Mouse (Mus musculus) adrenal gland, adult (tissue): ENCODE data around the gene Frmd4a.
A peak's percentile ranks its signal among the peaks of the same experiment; 100 is the strongest.

Experiments used
- DNase-seq, 2 experiments: peaks; one replicate each; pipeline ENCODE4 v3.0.0; 2022 to 2023; ENCODE audit warnings: low spot score in 1 of 2; ENCODE audit not compliant: inconsistent age in 2 of 2

Frmd4a gene

GRCm38 (mm10) chr2:4282777-4283176, 265.3 kb downstream of the Frmd4a start:
- no peak for DNase-seq

- no peak for DNase-seq
These were observed 268.3 kb downstream of the Frmd4a start for GRCm38 (mm10) chr2:4285693-4286291.

GRCm38 (mm10) chr2:4286390-4286901, 268.9 kb downstream of the Frmd4a start:
- peak; percentile 12 to 51 for DNase-seq

- DNase-seq = no peak
These were observed 273.0 kb downstream of the Frmd4a start for GRCm38 (mm10) chr2:4290475-4290874.

- no peak for DNase-seq
These were observed 273.6 kb downstream of the Frmd4a start for GRCm38 (mm10) chr2:4291100-4291499.

- no peak for DNase-seq
These were observed 274.2 kb downstream of the Frmd4a start for GRCm38 (mm10) chr2:4291671-4292070.

DNA sequence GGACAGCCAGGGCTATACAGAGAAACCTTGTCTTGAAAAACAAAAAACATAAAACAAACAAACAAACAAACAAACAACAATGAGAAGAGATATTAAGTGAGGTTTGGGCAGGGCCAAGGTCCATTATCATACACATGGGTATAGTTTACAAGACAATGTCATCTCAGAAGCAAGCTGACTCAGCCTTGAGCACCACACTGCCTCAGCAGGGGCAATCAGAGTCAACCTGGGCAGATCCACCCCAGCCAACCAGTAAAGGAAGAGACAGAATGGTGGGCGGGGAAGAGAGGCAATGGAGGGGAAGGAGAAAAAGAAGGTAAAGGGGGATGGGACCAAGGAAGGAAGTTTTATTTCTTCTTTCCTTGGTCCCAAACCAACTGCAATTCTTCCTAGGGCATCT, 276.2 kb downstream of the Frmd4a start:
- DNase-seq = no peak

DNA sequence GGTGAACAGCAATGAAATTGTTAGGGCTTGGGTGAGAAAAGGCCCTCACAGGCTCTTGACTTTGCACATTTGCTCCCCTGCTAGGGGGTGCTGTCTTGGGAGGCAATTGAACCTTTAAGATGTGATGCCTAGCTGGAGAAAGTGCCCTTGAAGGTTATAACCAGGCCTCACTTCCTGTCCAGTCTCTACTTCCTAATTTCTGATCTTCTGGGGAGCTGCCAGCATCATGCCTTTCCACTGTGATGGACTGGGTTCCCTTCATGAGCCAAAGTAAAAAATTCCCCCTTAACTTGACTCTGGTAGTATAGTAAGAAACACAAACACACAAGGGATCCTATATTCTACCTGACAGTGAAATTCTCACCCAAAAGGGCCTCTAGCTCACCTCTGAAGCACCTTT, 278.1 kb downstream of the Frmd4a start:
- no peak for DNase-seq

- no peak for DNase-seq
These were observed 279.4 kb downstream of the Frmd4a start for GRCm38 (mm10) chr2:4296881-4297280.

- no peak for DNase-seq
These were observed 281.1 kb downstream of the Frmd4a start for GRCm38 (mm10) chr2:4298325-4299215.

DNA sequence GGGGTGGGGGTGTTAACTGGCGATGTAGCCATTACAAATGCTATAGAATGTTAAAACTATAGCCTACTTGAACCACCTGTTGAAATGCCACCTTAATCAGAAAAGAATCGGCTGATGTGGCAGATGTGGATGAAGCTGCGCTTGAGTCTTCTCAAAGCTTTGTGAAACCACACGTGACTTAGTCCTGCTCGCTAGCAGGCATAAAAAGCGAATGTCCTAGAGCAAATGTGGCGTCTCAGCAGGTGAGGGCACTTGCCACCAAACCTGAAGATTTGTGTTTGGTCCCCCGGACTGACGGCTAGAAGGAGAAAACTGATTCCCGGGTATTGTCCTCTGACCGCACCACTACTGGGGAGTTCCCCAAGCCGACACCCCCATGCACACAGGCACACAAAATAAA, 282.1 kb downstream of the Frmd4a start:
- no peak for DNase-seq

- peak in 1 of 2 experiments; percentile 35 for DNase-seq
These were observed 282.9 kb downstream of the Frmd4a start for GRCm38 (mm10) chr2:4300383-4300811.

GRCm38 (mm10) chr2:4300816-4301215, 283.3 kb downstream of the Frmd4a start:
- peak in 1 of 2 experiments; percentile 30 for DNase-seq

- peak in 1 of 2 experiments; percentile 27 for DNase-seq
These were observed 283.7 kb downstream of the Frmd4a start for GRCm38 (mm10) chr2:4301256-4301655.

- DNase-seq = no peak
These were observed 284.2 kb downstream of the Frmd4a start for GRCm38 (mm10) chr2:4301692-4302091.

DNA sequence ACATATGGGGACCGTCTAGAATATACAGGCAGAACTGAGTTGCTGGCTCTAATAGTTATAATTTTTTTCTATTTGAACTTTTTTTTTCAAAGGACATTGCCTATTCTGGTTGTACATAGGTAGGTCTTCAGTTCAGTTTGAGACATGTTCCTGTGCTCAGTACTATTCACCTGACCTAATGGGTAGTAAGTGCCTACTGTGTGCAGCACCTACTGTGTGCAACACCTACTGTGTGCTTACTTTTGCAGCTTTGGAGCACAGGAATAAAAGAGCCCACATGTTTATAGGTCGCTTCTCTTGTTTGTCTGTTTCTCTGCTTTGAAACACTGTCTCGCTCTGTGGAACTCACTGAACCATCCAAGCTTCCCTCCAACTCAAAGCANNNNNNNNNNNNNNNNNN, 284.6 kb downstream of the Frmd4a start:
- no peak for DNase-seq

DNA sequence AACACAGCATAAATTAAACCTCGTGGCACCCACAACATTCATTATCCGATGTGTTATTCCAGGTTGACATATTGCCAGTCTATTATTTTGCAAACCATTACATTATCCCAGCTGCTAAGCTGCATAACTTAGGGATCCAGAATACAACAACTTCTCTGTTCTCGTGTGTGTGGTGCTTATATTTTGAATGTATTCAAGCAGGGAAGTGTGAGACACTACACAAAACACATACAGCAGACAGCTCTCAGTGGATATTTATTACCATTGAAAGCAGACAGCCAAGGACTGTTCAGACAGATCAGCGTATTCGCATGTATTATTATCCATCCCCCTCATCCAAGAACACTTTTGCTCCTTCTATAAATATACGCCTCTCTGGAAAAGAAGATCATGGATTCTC, 289.6 kb downstream of the Frmd4a start:
- no peak for DNase-seq

- no peak for DNase-seq
These were observed 297.0 kb downstream of the Frmd4a start for GRCm38 (mm10) chr2:4314545-4314944.

GRCm38 (mm10) chr2:4316589-4316988, 299.1 kb downstream of the Frmd4a start:
- peak in 1 of 2 experiments; percentile 36 for DNase-seq

DNA sequence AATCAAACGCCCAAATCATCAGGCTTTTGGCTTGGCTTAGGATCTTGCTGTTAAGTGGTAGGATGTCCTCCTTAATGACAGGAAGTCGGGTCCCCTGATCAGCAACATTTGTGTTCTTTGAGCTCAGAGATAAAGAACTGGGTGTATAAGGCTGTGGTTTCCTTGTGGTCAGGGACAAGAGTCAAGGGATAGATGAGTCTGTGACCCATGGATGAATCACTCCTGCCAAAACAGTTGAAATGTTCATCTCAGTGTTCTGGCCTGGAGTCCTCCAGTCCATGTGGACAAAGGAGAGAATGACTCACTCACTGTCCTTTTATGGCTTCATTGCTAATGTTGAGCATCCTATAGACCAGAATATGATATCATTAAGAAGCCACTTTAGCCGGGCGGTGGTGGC, 300.6 kb downstream of the Frmd4a start:
- peak; percentile 64 to 75 for DNase-seq

DNA sequence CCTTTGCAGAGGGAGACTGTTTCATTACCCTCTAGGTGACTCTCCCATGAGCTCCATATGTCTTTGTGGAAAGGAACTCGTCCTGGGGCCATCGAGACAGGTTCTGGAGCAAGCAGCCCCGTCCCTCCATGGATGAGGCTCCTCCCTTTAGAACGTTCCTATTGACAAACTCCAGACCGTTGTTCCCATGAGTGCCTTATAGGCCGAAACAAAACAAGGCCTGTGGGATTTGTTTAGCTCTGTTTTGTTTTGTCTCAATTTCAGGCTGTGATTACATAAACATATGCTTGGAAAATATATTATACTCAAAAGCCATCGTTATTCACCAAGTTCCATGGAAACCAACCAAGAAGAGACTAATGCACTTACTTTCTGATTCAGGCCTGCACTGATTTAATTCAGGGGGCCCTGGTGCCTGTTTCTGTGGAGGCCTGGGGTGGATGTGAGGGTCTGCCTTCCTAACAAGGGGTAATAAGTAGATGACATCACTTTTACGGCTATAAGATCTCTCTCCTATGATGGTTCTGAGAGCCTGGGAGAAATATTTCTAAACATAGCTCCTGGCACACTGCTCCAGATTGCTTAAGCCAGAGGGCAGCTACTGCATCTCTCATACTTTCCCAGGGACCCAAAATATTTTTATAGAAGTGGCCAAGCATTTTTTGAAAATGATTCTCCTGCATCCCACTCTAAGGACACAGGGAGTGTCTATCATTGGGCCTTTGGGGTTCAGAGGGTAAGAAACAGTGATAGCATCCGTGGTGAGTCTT, 308.9 kb downstream of the Frmd4a start:
- no peak for DNase-seq

DNA sequence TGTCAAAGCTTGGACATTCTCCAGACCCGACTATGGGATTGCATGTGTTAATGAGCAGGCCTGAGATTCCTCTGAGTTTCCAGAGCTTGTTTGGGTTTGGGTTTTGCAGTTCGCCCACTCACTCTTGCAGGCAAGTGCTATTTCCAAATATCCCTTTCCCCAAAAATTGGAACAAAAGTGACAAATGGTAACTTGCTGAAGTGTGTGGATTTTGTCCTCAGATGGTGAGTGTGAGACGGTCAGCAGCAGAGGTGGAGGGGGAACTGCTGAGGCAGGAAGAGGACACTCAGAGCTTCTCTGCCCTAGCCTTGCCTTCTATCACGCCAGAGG, 309.5 kb downstream of the Frmd4a start:
- no peak for DNase-seq
